Mouse (Mus musculus): Measurements from ENCODE around the gene Tstd2. TPM values are rescaled to one million over a fixed set of nuclear protein-coding genes. Genes with fewer than 3 reads are reported as not detected.

Tstd2 gene
- total and polyA plus RNA-seq, 3 experiments: 27.8 to 30.1 TPM; not detected in 1

DNA sequence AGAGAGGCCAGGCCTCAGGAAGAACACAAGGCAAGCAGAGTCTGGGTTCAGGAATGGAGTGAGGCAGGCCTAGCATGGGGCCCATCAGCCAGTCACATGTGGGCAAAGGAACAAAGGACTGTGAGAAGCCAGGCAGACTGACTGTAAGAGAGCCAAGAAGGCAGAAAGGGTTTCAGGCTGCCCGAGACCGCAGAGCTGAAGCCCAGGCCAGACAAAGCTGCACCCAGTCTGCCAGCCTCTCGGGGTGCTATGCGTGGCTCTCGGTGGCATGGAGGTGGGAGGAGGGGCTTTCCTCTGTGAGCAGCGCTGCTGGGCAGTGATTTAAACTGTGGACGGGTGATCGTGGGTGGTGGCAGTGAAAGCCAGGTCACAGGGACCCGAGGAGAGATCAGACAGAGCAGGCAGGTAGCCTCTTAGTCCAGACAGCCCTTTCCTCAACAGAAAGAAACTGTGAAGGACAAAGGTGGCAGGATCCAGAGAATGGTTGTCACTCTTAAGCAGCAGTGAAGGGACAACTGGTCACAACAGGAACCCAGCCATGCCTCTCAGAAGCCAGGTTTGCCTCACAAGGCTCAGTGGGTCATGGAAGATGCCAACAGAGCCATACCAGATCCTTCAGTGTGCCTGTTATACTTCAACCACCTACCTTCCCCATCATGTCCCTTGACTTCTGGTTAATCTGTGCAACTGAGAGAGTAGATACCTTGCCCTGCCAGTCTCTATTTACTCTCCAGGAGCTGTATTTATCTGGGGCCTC is 53.9 kb downstream of the Tstd2 start:
- TF ChIP-seq NELFE (IDR thresholded peaks at IDR 0.05; ENCODE audit: low read depth, low read length) (no peak), ZNF384 (IDR thresholded peaks at IDR 0.05; ENCODE audit: low read depth, low read length) (no peak), GABPA (IDR thresholded peaks at IDR 0.05; ENCODE audit: low read depth, low read length) (no peak), SIN3A (IDR thresholded peaks at IDR 0.05; ENCODE audit: low read length) (no peak), TCF12 (IDR thresholded peaks at IDR 0.05; ENCODE audit: low read depth, low read length) (no peak), TAL1 (IDR thresholded peaks at IDR 0.05; ENCODE audit: low read length) (no peak), POLR2AphosphoS2 (IDR thresholded peaks at IDR 0.05; ENCODE audit: low read length) (no peak)
- H3K27ac ChIP-seq (ENCODE audit: control insufficient read depth, low read depth, low read length): no peak overlapping the region
- no peaks in the 10 kb centered on the region for H3K27me3 ChIP-seq (ENCODE audit: control insufficient read depth in 1 of 2, insufficient read depth in 2 of 2, low read length in 2 of 2)
- no peak overlapping the region for H3K4me3 ChIP-seq (ENCODE audit: control insufficient read depth in 1 of 2, insufficient read depth in 1 of 2, low read depth in 2 of 2, low read length in 2 of 2)
- peaks cover 0 to 8% of the 10 kb centered on the region in 2 experiments; a peak in 1 of 4 replicates for H3K4me1 ChIP-seq (ENCODE audit: control insufficient read depth in 1 of 2, insufficient read depth in 2 of 2, low read length in 2 of 2)
- H3K9me3 ChIP-seq (replicated peaks; ENCODE audit: insufficient read depth, low read length): no peaks in the 10 kb centered on the region
- no peak overlapping the region for H3K9ac ChIP-seq (ENCODE audit: control insufficient read depth, low read depth, low read length, poor library complexity, severe bottlenecking)
- H3K79me2 ChIP-seq (ENCODE audit: control insufficient read depth, insufficient read depth, low read length, poor library complexity): no peaks in the 10 kb centered on the region
- H3K36me3 ChIP-seq (ENCODE audit: control insufficient read depth in 1 of 2, insufficient read depth in 2 of 2, low read length in 2 of 2): peaks cover 0 to 4% of the 10 kb centered on the region in 2 experiments; a peak in 2 of 4 replicates
- DNase-seq (ENCODE audit: low read depth, low spot score): no peak

DNA sequence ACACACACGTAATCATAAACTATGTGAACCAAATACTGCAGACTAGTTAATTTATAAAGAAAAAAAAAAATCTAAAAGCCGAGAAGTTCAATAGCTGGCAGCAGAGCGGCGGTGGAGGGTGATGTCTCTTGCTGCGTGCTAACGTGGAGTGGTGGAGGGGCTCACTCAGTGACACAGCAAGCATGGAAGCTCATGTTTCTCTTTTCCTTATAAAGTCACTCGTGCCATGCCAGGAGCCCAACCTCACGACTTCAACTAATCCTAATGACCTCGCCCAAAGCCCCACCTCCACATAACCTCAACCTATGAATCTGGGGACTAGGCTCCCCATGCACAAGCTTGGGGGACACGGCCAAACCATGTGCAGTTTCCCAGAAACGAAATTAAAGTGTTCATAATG is 55.9 kb downstream of the Tstd2 start:
- H3K79me2 ChIP-seq (ENCODE audit: control insufficient read depth, insufficient read depth, low read length, poor library complexity): no peaks in the 10 kb centered on the region
- no peak overlapping the region for H3K9ac ChIP-seq (ENCODE audit: control insufficient read depth, low read depth, low read length, poor library complexity, severe bottlenecking)
- TF ChIP-seq KAT2A (conservative IDR thresholded peaks at IDR 0.05; ENCODE audit: low read depth, low read length): no peak
- TF ChIP-seq NRF1 (IDR thresholded peaks at IDR 0.05; ENCODE audit: insufficient read depth, low read depth, low read length, poor library complexity, severe bottlenecking): no peak
- TF ChIP-seq POLR2AphosphoS2 (IDR thresholded peaks at IDR 0.05; ENCODE audit: low read length): no peak
- TF ChIP-seq ZC3H11A (IDR thresholded peaks at IDR 0.05; ENCODE audit: low read depth, low read length): no peak
- no peak for TF ChIP-seq MAX (IDR thresholded peaks at IDR 0.05; ENCODE audit: low read length)
- DNase-seq (ENCODE audit: low read depth, low spot score): no peak
- no peak overlapping the region for H3K4me3 ChIP-seq (ENCODE audit: control insufficient read depth in 1 of 2, insufficient read depth in 1 of 2, low read depth in 2 of 2, low read length in 2 of 2)
- H3K27me3 ChIP-seq (ENCODE audit: control insufficient read depth in 1 of 2, insufficient read depth in 2 of 2, low read length in 2 of 2): no peaks in the 10 kb centered on the region
- peaks cover 0 to 2% of the 10 kb centered on the region in 2 experiments; a peak in 2 of 4 replicates for H3K36me3 ChIP-seq (ENCODE audit: control insufficient read depth in 1 of 2, insufficient read depth in 2 of 2, low read length in 2 of 2)
- no peaks in the 10 kb centered on the region for H3K9me3 ChIP-seq (replicated peaks; ENCODE audit: insufficient read depth, low read length)
- peaks cover 0 to 2% of the 10 kb centered on the region in 2 experiments; a peak in 1 of 4 replicates for H3K4me1 ChIP-seq (ENCODE audit: control insufficient read depth in 1 of 2, insufficient read depth in 2 of 2, low read length in 2 of 2)
- no peak overlapping the region for H3K27ac ChIP-seq (ENCODE audit: control insufficient read depth, low read depth, low read length)

DNA sequence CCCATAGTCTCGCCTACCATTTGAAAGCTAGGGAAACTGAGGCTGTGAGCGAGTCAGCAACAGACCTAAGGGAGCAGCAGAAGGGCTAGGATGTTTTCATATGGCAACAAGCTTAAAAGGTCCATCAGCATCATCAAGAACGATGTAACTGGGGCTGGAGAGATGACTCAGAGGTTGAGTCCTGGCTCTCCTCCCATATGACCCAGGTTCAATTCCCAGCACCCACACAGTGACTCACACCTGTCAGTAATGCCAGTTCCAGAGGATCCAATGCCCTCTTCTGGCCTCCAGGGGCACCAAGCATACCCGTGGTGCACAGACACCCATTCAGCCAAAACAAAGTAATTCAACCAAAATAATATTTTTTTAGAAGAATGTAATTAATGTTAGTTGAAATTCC is 58.2 kb downstream of the Tstd2 start:
- DNase-seq (ENCODE audit: low read depth, low spot score): no peak
- TF ChIP-seq NELFE (IDR thresholded peaks at IDR 0.05; ENCODE audit: low read depth, low read length) (no peak), RCOR1 (IDR thresholded peaks at IDR 0.05; ENCODE audit: low read depth, low read length) (no peak)
- peaks cover 0 to 6% of the 10 kb centered on the region in 2 experiments; a peak in 2 of 4 replicates for H3K36me3 ChIP-seq (ENCODE audit: control insufficient read depth in 1 of 2, insufficient read depth in 2 of 2, low read length in 2 of 2)

More for the DNA sequence above, 58.2 kb downstream of the Tstd2 start:
- no peaks in the 10 kb centered on the region for H3K79me2 ChIP-seq (ENCODE audit: control insufficient read depth, insufficient read depth, low read length, poor library complexity)
- H3K4me3 ChIP-seq (ENCODE audit: control insufficient read depth in 1 of 2, insufficient read depth in 1 of 2, low read depth in 2 of 2, low read length in 2 of 2): no peak overlapping the region
- H3K27ac ChIP-seq (ENCODE audit: control insufficient read depth, low read depth, low read length): no peak overlapping the region
- no peaks in the 10 kb centered on the region for H3K27me3 ChIP-seq (ENCODE audit: control insufficient read depth in 1 of 2, insufficient read depth in 2 of 2, low read length in 2 of 2)
- H3K9me3 ChIP-seq (replicated peaks; ENCODE audit: insufficient read depth, low read length): no peaks in the 10 kb centered on the region
- peaks cover 0 to 8% of the 10 kb centered on the region in 2 experiments; a peak in 2 of 4 replicates for H3K4me1 ChIP-seq (ENCODE audit: control insufficient read depth in 1 of 2, insufficient read depth in 2 of 2, low read length in 2 of 2)
- no peak overlapping the region for H3K9ac ChIP-seq (ENCODE audit: control insufficient read depth, low read depth, low read length, poor library complexity, severe bottlenecking)

Data from MEL (cell line).